Mouse (Mus musculus): ENCODE measurements around the gene Aig1. TPM values are rescaled to one million over a fixed set of nuclear protein-coding genes. Genes with fewer than 3 reads are reported as not detected.

Gene Aig1
- polyA plus RNA-seq, 1 experiment from 2014 or later: 18.0 TPM

- 76% methylated on average over 5 of the region's 5 CpGs for WGBS (ENCODE audit: insufficient replicate concordance)
- no peaks in the 10 kb centered on the region for H3K36me3 ChIP-seq (ENCODE audit: control insufficient read depth, insufficient read depth)
- no peak for ATAC-seq (ENCODE audit: low read depth)
- no peak overlapping the region for H3K4me3 ChIP-seq (ENCODE audit: low read depth, low read length)
- H3K9me3 ChIP-seq (replicated peaks; ENCODE audit: control insufficient read depth, low read length): no peaks in the 10 kb centered on the region
- no peak overlapping the region for H3K27ac ChIP-seq (ENCODE audit: low read length)
- no peak overlapping the region for H3K9ac ChIP-seq (ENCODE audit: low read depth, low read length)
- H3K4me2 ChIP-seq (ENCODE audit: low read depth, low read length): no peak overlapping the region
- H3K27me3 ChIP-seq (ENCODE audit: control insufficient read depth, insufficient read depth, low read depth, low read length): no peaks in the 10 kb centered on the region
- no peaks in the 10 kb centered on the region for H3K4me1 ChIP-seq (ENCODE audit: control insufficient read depth, low read depth, low read length)
Observed at GRCm38 (mm10) chr10:13713711-13714110, 155.1 kb downstream of the Aig1 start.

- ATAC-seq (ENCODE audit: low read depth): no peak
- WGBS (ENCODE audit: insufficient replicate concordance): 75% methylated on average over 2 of the region's 2 CpGs
Observed at GRCm38 (mm10) chr10:13713116-13713515, 155.7 kb downstream of the Aig1 start.

GRCm38 (mm10) chr10:13711281-13711829, 157.4 kb downstream of the Aig1 start:
- Histone ChIP-seq H3K4me3 (ENCODE audit: low read depth, low read length) (no peak overlapping the region), H3K4me1 (ENCODE audit: control insufficient read depth, low read depth, low read length) (no peaks in the 10 kb centered on the region), H3K9me3 (replicated peaks; ENCODE audit: control insufficient read depth, low read length) (no peaks in the 10 kb centered on the region), H3K36me3 (ENCODE audit: control insufficient read depth, insufficient read depth) (no peaks in the 10 kb centered on the region), H3K4me2 (ENCODE audit: low read depth, low read length) (no peak overlapping the region), H3K9ac (ENCODE audit: low read depth, low read length) (no peak overlapping the region), H3K27me3 (ENCODE audit: control insufficient read depth, insufficient read depth, low read depth, low read length) (no peaks in the 10 kb centered on the region), H3K27ac (ENCODE audit: low read length) (no peak overlapping the region)
- no peak for ATAC-seq (ENCODE audit: low read depth)
- 69% methylated on average over 8 of the region's 8 CpGs for WGBS (ENCODE audit: insufficient replicate concordance)

More at GRCm38 (mm10) chr10:13713116-13713515, 155.7 kb downstream of the Aig1 start:
- no peaks in the 10 kb centered on the region for H3K9me3 ChIP-seq (replicated peaks; ENCODE audit: control insufficient read depth, low read length)
- no peaks in the 10 kb centered on the region for H3K4me1 ChIP-seq (ENCODE audit: control insufficient read depth, low read depth, low read length)
- no peaks in the 10 kb centered on the region for H3K36me3 ChIP-seq (ENCODE audit: control insufficient read depth, insufficient read depth)
- no peak overlapping the region for H3K27ac ChIP-seq (ENCODE audit: low read length)
- no peak overlapping the region for H3K9ac ChIP-seq (ENCODE audit: low read depth, low read length)
- no peak overlapping the region for H3K4me2 ChIP-seq (ENCODE audit: low read depth, low read length)
- H3K4me3 ChIP-seq (ENCODE audit: low read depth, low read length): no peak overlapping the region
- no peaks in the 10 kb centered on the region for H3K27me3 ChIP-seq (ENCODE audit: control insufficient read depth, insufficient read depth, low read depth, low read length)

- Histone ChIP-seq H3K27ac (ENCODE audit: low read length) (no peak overlapping the region), H3K9me3 (replicated peaks; ENCODE audit: control insufficient read depth, low read length) (no peaks in the 10 kb centered on the region), H3K4me3 (ENCODE audit: low read depth, low read length) (no peak overlapping the region), H3K4me1 (ENCODE audit: control insufficient read depth, low read depth, low read length) (no peaks in the 10 kb centered on the region), H3K27me3 (ENCODE audit: control insufficient read depth, insufficient read depth, low read depth, low read length) (no peaks in the 10 kb centered on the region), H3K9ac (ENCODE audit: low read depth, low read length) (no peak overlapping the region), H3K4me2 (ENCODE audit: low read depth, low read length) (no peak overlapping the region), H3K36me3 (ENCODE audit: control insufficient read depth, insufficient read depth) (no peaks in the 10 kb centered on the region)
- no peak for ATAC-seq (ENCODE audit: low read depth)
- 63% methylated on average over 4 of the region's 4 CpGs for WGBS (ENCODE audit: insufficient replicate concordance)
Observed at GRCm38 (mm10) chr10:13705771-13706170, 163.0 kb downstream of the Aig1 start.

GRCm38 (mm10) chr10:13702688-13703087, 166.1 kb downstream of the Aig1 start:
- Histone ChIP-seq H3K9me3 (replicated peaks; ENCODE audit: control insufficient read depth, low read length) (no peaks in the 10 kb centered on the region), H3K27me3 (ENCODE audit: control insufficient read depth, insufficient read depth, low read depth, low read length) (no peaks in the 10 kb centered on the region), H3K9ac (ENCODE audit: low read depth, low read length) (no peak overlapping the region), H3K27ac (ENCODE audit: low read length) (no peak overlapping the region), H3K4me2 (ENCODE audit: low read depth, low read length) (no peak overlapping the region), H3K4me1 (ENCODE audit: control insufficient read depth, low read depth, low read length) (no peaks in the 10 kb centered on the region), H3K36me3 (ENCODE audit: control insufficient read depth, insufficient read depth) (no peaks in the 10 kb centered on the region), H3K4me3 (ENCODE audit: low read depth, low read length) (no peak overlapping the region)
- WGBS (ENCODE audit: insufficient replicate concordance): 62% methylated on average over 6 of the region's 6 CpGs
- ATAC-seq (ENCODE audit: low read depth): no peak

- H3K4me1 ChIP-seq (ENCODE audit: control insufficient read depth, low read depth, low read length): no peaks in the 10 kb centered on the region
- no peak overlapping the region for H3K9ac ChIP-seq (ENCODE audit: low read depth, low read length)
- no peaks in the 10 kb centered on the region for H3K9me3 ChIP-seq (replicated peaks; ENCODE audit: control insufficient read depth, low read length)
- no peak for ATAC-seq (ENCODE audit: low read depth)
- H3K4me2 ChIP-seq (ENCODE audit: low read depth, low read length): no peak overlapping the region
- no peak overlapping the region for H3K27ac ChIP-seq (ENCODE audit: low read length)
- WGBS (ENCODE audit: insufficient replicate concordance): 51% methylated on average over 8 of the region's 8 CpGs
- H3K36me3 ChIP-seq (ENCODE audit: control insufficient read depth, insufficient read depth): no peaks in the 10 kb centered on the region
- no peak overlapping the region for H3K4me3 ChIP-seq (ENCODE audit: low read depth, low read length)
- H3K27me3 ChIP-seq (ENCODE audit: control insufficient read depth, insufficient read depth, low read depth, low read length): no peaks in the 10 kb centered on the region
Observed at GRCm38 (mm10) chr10:13702043-13702442, 166.7 kb downstream of the Aig1 start.

GRCm38 (mm10) chr10:13696326-13696725, 172.5 kb downstream of the Aig1 start:
- no peaks in the 10 kb centered on the region for H3K4me1 ChIP-seq (ENCODE audit: control insufficient read depth, low read depth, low read length)
- no peak overlapping the region for H3K4me2 ChIP-seq (ENCODE audit: low read depth, low read length)
- ATAC-seq (ENCODE audit: low read depth): no peak
- no peak overlapping the region for H3K9ac ChIP-seq (ENCODE audit: low read depth, low read length)
- no peaks in the 10 kb centered on the region for H3K9me3 ChIP-seq (replicated peaks; ENCODE audit: control insufficient read depth, low read length)
- H3K36me3 ChIP-seq (ENCODE audit: control insufficient read depth, insufficient read depth): no peaks in the 10 kb centered on the region
- H3K27me3 ChIP-seq (ENCODE audit: control insufficient read depth, insufficient read depth, low read depth, low read length): no peaks in the 10 kb centered on the region
- H3K4me3 ChIP-seq (ENCODE audit: low read depth, low read length): no peak overlapping the region
- H3K27ac ChIP-seq (ENCODE audit: low read length): no peak overlapping the region

GRCm38 (mm10) chr10:13693276-13693675, 175.5 kb downstream of the Aig1 start:
- Histone ChIP-seq H3K27me3 (ENCODE audit: control insufficient read depth, insufficient read depth, low read depth, low read length) (no peaks in the 10 kb centered on the region), H3K4me2 (ENCODE audit: low read depth, low read length) (no peak overlapping the region), H3K4me1 (ENCODE audit: control insufficient read depth, low read depth, low read length) (no peaks in the 10 kb centered on the region), H3K9me3 (replicated peaks; ENCODE audit: control insufficient read depth, low read length) (no peaks in the 10 kb centered on the region), H3K4me3 (ENCODE audit: low read depth, low read length) (no peak overlapping the region), H3K27ac (ENCODE audit: low read length) (no peak overlapping the region), H3K9ac (ENCODE audit: low read depth, low read length) (no peak overlapping the region), H3K36me3 (ENCODE audit: control insufficient read depth, insufficient read depth) (no peaks in the 10 kb centered on the region)
- ATAC-seq (ENCODE audit: low read depth): no peak
- 68% methylated on average over 4 of the region's 4 CpGs for WGBS (ENCODE audit: insufficient replicate concordance)

- Histone ChIP-seq H3K4me1 (ENCODE audit: control insufficient read depth, low read depth, low read length) (peaks cover 4% of the 10 kb centered on the region; the same call in 1 of the 2 replicates), H3K9me3 (replicated peaks; ENCODE audit: control insufficient read depth, low read length) (no peaks in the 10 kb centered on the region), H3K4me3 (ENCODE audit: low read depth, low read length) (no peak overlapping the region), H3K36me3 (ENCODE audit: control insufficient read depth, insufficient read depth) (no peaks in the 10 kb centered on the region), H3K27ac (ENCODE audit: low read length) (no peak overlapping the region), H3K9ac (ENCODE audit: low read depth, low read length) (no peak overlapping the region), H3K4me2 (ENCODE audit: low read depth, low read length) (no peak overlapping the region), H3K27me3 (ENCODE audit: control insufficient read depth, insufficient read depth, low read depth, low read length) (no peaks in the 10 kb centered on the region)
- 79% methylated on average over 5 of the region's 5 CpGs for WGBS (ENCODE audit: insufficient replicate concordance)
- ATAC-seq (ENCODE audit: low read depth): no peak
Observed at GRCm38 (mm10) chr10:13690773-13691172, 178.0 kb downstream of the Aig1 start.

Measured in liver, embryonic 16.5 days (tissue).